Mouse (Mus musculus) midbrain, embryonic 14.5 days (tissue): ENCODE results near the gene Kcnq1. TPM values are rescaled to one million over a fixed set of nuclear protein-coding genes. Genes with fewer than 3 reads are reported as not detected.

ENCODE experiments used
- ATAC-seq: fragments of 200-750 bp; cut with Nextera tagmentation; 2 replicates; pipeline ENCODE4 v1.8.0; 2017; ENCODE audit warnings: moderate number of reproducible peaks, moderate library complexity; ENCODE audit not compliant: low FRiP score, low TSS enrichment
- DNase-seq: peaks from one replicate; pipeline ENCODE4 v3.0.0-alpha.2; 2015
- H3K27ac ChIP-seq: fragments of 300-500 bp; sonication (generic); replicated peaks from 2 replicates; pipeline ENCODE4 v1.5.1; 2014; ENCODE audit warnings: mild to moderate bottlenecking, low read depth, low read length, moderate library complexity
- H3K27me3 ChIP-seq: fragments of 300-500 bp; sonication (generic); 2 replicates; pipeline ENCODE4 v1.6.1; 2014; ENCODE audit warnings: low read length, control low read depth, mixed read lengths; ENCODE audit not compliant: control insufficient read depth, insufficient read depth
- H3K36me3 ChIP-seq: fragments of 300-500 bp; sonication (generic); 2 replicates; pipeline ENCODE4 v1.6.1; 2014; ENCODE audit warnings: low read length, control low read depth; ENCODE audit not compliant: control insufficient read depth, insufficient read depth
- H3K4me1 ChIP-seq: fragments of 300-500 bp; sonication (generic); 2 replicates; pipeline ENCODE4 v1.6.1; 2014; ENCODE audit warnings: mild to moderate bottlenecking, antibody characterized with exemption, low read length, control low read depth; ENCODE audit not compliant: control insufficient read depth, insufficient read depth
- H3K4me2 ChIP-seq: fragments of 300-500 bp; sonication (generic); 2 replicates; pipeline ENCODE4 v1.6.1; 2014; ENCODE audit warnings: mild to moderate bottlenecking, low read length, moderate library complexity
- H3K4me3 ChIP-seq: fragments of 300-500 bp; sonication (generic); replicated peaks from 2 replicates; pipeline ENCODE4 v1.5.1; 2014; ENCODE audit warnings: low read depth, low read length
- H3K9ac ChIP-seq: fragments of 300-500 bp; sonication (generic); replicated peaks from 2 replicates; pipeline ENCODE4 v1.6.1; 2014; ENCODE audit warnings: mild to moderate bottlenecking, low read length, moderate library complexity
- H3K9me3 ChIP-seq: fragments of 300-500 bp; sonication (generic); 2 replicates; pipeline ENCODE4 v1.6.1; 2016; ENCODE audit warnings: low read length, control low read depth, mixed read lengths; ENCODE audit not compliant: control insufficient read depth
- WGBS: fragments of 180-500 bp; shearing (Covaris S2); extraction: QIAGEN DNeasy Blood & Tissue Kit; methylation state at CpG from one replicate; pipeline ENCODE4 v1.1.7; 2014; 5-methylcytosine and 5-hydroxymethylcytosine counted together
- polyA plus RNA-seq: library from polyadenylated mRNA; unstranded; fragments of >200 nt; fragmentation: Nextera tagmentation; extraction: Ambion mirVana; gene quantifications from 2 replicates; pipeline ENCODE4 v1.2.1, GENCODE M21; 2014

The Kcnq1 gene
- polyA plus RNA-seq, 1 experiment from 2014 or later = 1.2 TPM

DNA sequence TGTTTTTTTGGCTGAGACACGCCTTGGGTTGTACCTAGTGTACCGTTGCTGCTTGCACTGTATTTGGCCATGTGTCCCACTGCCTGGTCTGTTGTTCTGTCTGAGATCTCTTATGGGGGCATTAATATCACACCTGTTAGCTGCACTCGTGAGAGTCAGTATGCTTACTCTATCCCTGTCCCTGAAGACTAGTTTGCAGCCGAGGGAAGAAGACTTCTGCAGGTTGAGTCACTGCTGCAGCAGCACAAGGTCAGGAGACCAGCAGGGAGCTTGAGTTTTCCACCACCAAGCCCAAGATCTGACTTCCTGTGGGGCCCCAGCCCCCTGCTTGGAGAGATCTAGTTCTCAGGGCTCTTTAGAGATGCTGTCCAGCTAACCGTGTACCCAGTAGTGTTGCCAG, 49.1 kb downstream of the Kcnq1 start:
- Histone ChIP-seq H3K9ac (no peak overlapping the region), H3K36me3 (no peaks in the 10 kb centered on the region), H3K9me3 (no peaks in the 10 kb centered on the region), H3K27ac (no peak overlapping the region), H3K4me2 (no peak overlapping the region), H3K27me3 (no peaks in the 10 kb centered on the region), H3K4me3 (no peak overlapping the region), H3K4me1 (peaks cover 11% of the 10 kb centered on the region)
- ATAC-seq (no peak), DNase-seq (no peak)
- 70% methylated on average over 5 of the region's 5 CpGs for WGBS

DNA sequence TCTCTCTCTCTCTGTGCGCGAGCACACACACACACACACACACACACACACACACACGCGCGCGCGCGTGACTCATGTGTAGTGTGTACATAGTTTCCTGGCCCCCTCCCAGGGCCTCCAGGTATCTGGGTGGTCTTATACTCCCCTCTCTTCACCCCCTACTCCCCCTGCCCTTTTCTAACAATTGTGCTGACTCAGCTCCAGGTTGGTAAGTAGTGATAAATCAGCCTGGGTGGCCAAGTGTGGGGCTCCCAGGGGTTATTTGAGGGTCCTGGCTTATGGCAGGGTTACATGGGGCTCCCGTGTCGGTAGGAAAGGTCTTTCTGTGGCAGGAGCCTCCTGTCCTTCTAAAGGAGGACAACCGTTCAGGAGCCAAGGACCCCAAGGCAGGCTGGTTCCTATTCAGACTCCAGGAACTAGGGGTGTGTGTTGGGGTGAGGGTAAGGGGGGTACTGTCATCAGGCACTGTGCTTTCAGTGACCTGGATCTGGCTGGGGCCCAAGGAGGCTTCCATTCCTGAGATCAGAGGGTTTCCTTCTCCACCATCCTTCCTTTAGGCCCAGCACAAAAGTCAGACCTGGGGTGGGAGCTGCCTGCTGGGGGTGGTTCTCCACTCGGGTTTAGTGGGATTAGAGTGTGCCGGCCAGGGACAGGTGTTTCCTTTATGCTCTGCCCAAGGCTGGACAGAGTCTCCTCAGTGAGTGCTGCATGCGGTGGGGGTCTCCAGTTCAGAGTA, 52.7 kb downstream of the Kcnq1 start:
- ATAC-seq = no peak; the same call in 1 of the 2 replicates
- WGBS = 74% methylated on average over 14 of the region's 14 CpGs
- no peak overlapping the region for H3K4me2 ChIP-seq

DNA sequence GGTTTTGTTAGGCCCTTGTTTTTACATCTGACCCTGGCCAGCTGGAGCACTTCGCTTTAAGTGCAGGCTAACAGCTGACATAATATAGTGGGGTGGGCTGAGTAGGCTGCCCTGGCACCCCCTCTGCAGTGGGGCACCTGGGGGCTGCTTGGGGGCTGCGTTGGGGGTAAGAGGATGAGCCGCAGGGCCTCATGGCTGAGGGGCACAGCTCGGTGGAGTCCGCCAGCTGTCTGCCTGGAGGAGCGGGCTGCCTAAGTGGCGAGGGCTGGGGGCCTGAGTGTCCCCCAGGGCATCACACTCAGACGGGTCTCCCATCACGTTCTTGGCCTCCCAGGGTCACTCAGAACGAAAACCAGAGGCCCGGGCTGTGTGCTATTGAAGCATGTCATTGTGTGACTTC, 53.3 kb downstream of the Kcnq1 start:
- no peaks in the 10 kb centered on the region for H3K36me3 ChIP-seq
- 25% methylated on average over 11 of the region's 11 CpGs for WGBS
- peaks cover 9% of the 10 kb centered on the region; the same call in 1 of the 2 replicates for H3K4me1 ChIP-seq
- no peak for ATAC-seq
- H3K27me3 ChIP-seq = no peaks in the 10 kb centered on the region
- no peak for DNase-seq
- no peak overlapping the region for H3K9ac ChIP-seq
- H3K9me3 ChIP-seq = no peaks in the 10 kb centered on the region
- no peak overlapping the region for H3K4me3 ChIP-seq
- H3K27ac ChIP-seq = no peak overlapping the region
- H3K4me2 ChIP-seq = no peak overlapping the region

More for the DNA sequence above, 52.7 kb downstream of the Kcnq1 start:
- DNase-seq = no peak
- no peak overlapping the region for H3K27ac ChIP-seq
- peaks cover 11% of the 10 kb centered on the region for H3K4me1 ChIP-seq
- H3K4me3 ChIP-seq = no peak overlapping the region
- H3K9me3 ChIP-seq = no peaks in the 10 kb centered on the region
- H3K27me3 ChIP-seq = no peaks in the 10 kb centered on the region
- H3K9ac ChIP-seq = no peak overlapping the region
- no peaks in the 10 kb centered on the region for H3K36me3 ChIP-seq

DNA sequence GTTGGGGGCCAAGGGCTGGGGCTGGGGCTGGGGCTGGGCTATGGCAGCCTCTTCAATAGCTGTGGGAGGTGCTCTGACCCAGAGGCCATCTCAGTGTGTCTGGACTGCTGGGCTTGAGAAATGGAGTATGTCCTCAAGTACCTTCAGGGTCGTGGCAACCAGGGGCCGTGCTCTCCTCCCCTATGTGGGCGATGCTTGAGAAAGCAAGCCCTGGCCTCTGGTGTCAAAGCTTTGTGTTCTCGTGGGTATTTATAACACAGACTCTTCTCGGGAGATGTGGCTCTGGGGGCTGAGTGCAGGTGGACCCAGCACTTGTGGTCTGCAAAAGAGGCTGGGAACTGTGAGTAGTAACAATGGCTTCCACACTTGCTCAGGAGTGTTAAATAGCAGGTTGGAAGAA, 53.9 kb downstream of the Kcnq1 start:
- DNase-seq = no peak
- no peak for ATAC-seq
- WGBS = 57% methylated on average over 5 of the region's 5 CpGs

DNA sequence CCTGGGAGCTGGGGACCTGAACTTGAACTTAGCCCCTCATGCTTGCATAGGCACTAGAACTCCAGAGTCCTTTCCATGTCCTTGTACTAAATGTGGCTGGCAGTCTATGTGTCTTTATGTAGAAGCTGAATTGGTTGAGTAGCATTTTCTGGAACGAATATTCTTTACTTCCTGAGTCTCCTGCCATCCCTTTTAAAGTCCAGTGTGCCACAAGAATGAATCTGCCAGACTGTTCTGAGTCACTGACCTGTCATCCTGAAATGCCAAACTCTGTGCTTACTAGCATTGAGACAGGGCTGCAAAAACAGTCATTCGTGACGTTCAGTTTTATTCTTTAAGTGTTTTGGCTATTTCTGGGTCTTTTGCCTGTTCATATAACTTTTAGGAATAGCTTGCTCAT, 55.9 kb downstream of the Kcnq1 start:
- H3K36me3 ChIP-seq = no peaks in the 10 kb centered on the region

More for the DNA sequence above, 53.9 kb downstream of the Kcnq1 start:
- Histone ChIP-seq H3K4me3 (no peak overlapping the region), H3K4me2 (no peak overlapping the region), H3K27me3 (no peaks in the 10 kb centered on the region), H3K9me3 (no peaks in the 10 kb centered on the region), H3K27ac (no peak overlapping the region), H3K9ac (no peak overlapping the region), H3K36me3 (no peaks in the 10 kb centered on the region), H3K4me1 (peaks cover 6% of the 10 kb centered on the region; the same call in 1 of the 2 replicates)

DNA sequence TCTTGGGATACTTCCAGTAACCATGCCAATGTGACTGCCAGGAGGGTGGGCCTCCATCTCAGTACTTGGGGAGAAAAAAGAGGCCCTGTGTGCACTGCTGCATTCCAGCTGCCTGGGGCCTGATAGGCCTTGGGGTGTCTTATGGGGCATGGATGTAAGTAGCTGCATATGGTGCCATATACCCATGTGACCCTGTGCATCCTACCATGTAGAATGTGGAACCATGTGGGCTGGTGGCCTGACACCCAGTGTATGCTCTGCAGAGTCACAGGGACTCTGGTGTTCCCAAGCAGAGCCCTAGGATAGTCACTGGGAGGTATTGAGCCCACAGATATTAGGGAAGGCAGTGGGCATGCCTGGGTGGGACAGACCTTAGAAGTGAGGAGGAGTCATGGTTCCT, 57.9 kb downstream of the Kcnq1 start:
- Histone ChIP-seq H3K9me3 (no peaks in the 10 kb centered on the region), H3K4me1 (peaks cover 6% of the 10 kb centered on the region; the same call in 1 of the 2 replicates), H3K4me2 (no peak overlapping the region), H3K9ac (no peak overlapping the region), H3K4me3 (no peak overlapping the region), H3K27me3 (no peaks in the 10 kb centered on the region), H3K27ac (no peak overlapping the region), H3K36me3 (no peaks in the 10 kb centered on the region)
- DNase-seq (no peak), ATAC-seq (no peak)

More for the DNA sequence above, 55.9 kb downstream of the Kcnq1 start:
- Histone ChIP-seq H3K9me3 (no peaks in the 10 kb centered on the region), H3K4me1 (peaks cover 6% of the 10 kb centered on the region; the same call in 1 of the 2 replicates), H3K4me3 (no peak overlapping the region), H3K9ac (no peak overlapping the region), H3K27ac (no peak overlapping the region), H3K27me3 (no peaks in the 10 kb centered on the region), H3K4me2 (no peak overlapping the region)
- ATAC-seq (no peak), DNase-seq (no peak)
- 74% methylated on average over 3 of the region's 3 CpGs for WGBS

DNA sequence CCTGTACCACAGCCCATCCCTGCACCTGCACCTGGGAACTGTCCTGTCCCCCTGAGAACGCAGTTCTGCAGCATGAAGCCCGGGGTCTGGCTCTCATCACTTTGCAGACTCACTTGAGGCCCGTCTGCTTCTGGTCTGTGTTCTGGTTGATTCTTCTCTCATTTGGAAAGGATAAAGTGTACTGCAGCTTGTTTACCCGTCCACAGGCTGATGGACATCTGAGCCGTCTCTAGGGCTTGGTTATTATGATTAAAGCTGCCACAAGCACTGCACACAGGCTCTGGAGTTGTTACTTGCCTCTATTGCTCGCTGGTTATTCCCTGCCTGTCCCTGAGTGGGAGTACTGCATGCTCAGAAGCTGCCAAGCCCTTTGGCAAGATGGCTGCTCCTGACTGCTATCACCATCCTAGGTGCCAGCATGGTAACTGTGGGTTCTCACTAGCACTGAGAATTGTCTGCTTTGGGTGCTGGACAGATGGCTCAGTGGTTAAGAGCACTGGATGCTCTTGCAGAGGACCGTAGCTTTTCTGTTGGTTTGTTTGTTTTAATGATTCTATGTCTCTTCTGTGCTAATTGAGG, 59.6 kb downstream of the Kcnq1 start:
- ATAC-seq = no peak
- 75% methylated on average over 7 of the region's 7 CpGs for WGBS
- no peaks in the 10 kb centered on the region for H3K27me3 ChIP-seq
- no peak overlapping the region for H3K27ac ChIP-seq
- H3K4me2 ChIP-seq = no peak overlapping the region
- no peaks in the 10 kb centered on the region for H3K9me3 ChIP-seq
- no peak overlapping the region for H3K9ac ChIP-seq
- H3K4me3 ChIP-seq = no peak overlapping the region
- H3K36me3 ChIP-seq = no peaks in the 10 kb centered on the region
- no peaks in the 10 kb centered on the region for H3K4me1 ChIP-seq
- no peak for DNase-seq

DNA sequence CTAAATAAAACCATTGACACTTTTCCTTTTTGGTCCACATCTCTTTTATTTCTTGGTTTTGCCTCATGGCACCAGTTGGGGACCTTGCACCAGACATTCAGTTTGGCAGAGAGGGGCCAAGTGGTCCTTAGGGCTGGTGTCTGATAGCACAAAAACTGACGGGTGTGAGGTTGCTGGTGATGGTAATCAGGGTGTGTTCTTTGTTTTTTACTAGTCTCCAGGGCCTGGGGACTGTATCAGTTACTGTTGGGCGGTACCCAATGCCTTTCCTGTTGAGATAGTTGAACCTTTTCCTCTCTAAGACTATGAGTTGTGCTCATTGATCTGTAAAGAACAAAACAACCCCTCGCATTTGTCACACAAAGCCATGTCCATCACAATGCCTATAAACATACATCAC, 61.1 kb downstream of the Kcnq1 start:
- Histone ChIP-seq H3K9me3 (no peaks in the 10 kb centered on the region), H3K36me3 (no peaks in the 10 kb centered on the region), H3K27ac (no peak overlapping the region), H3K4me2 (no peak overlapping the region), H3K9ac (no peak overlapping the region), H3K27me3 (no peaks in the 10 kb centered on the region), H3K4me3 (no peak overlapping the region), H3K4me1 (no peaks in the 10 kb centered on the region)
- DNase-seq (no peak), ATAC-seq (no peak)
- 85% methylated on average over 3 of the region's 3 CpGs for WGBS

DNA sequence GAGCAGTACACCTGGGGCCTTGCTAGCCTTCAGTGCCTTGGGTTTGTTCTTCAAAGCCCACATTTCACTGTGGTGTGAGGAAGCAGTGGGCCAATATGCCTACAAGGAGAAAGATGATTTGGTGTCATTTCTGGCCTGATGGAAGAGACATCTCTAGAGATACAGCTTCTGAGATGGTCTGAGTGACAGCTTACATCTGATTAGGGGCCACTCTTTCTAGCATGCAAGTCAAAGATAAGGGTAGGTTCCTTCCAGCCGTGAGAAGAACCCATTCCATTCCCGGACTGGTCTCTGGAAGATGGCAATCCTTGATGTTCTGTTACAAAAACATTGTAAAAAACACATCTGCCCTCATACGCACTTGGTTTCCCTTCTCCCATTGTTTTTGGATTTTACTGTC, 63.2 kb downstream of the Kcnq1 start:
- Histone ChIP-seq H3K4me1 (peaks cover 2% of the 10 kb centered on the region; the same call in 1 of the 2 replicates), H3K36me3 (no peaks in the 10 kb centered on the region), H3K4me2 (no peak overlapping the region), H3K27me3 (no peaks in the 10 kb centered on the region), H3K9ac (no peak overlapping the region), H3K27ac (no peak overlapping the region), H3K9me3 (no peaks in the 10 kb centered on the region), H3K4me3 (no peak overlapping the region)
- DNase-seq (no peak), ATAC-seq (no peak)
- 90% methylated on average over 3 of the region's 3 CpGs for WGBS
